Mouse (Mus musculus) heart, embryonic 15.5 days (tissue): ENCODE measurements around the gene Abcg5. TPM values are rescaled to one million over a fixed set of nuclear protein-coding genes. Genes with fewer than 3 reads are reported as not detected.

ENCODE experiments used
- ATAC-seq: fragments of 200-750 bp; cut with Nextera tagmentation; replicated peaks from 2 replicates; pipeline ENCODE4 v1.8.0; 2017; ENCODE audit warnings: low read depth, moderate TSS enrichment; ENCODE audit not compliant: insufficient number of reproducible peaks, insufficient read depth, low FRiP score
- H3K27ac ChIP-seq: fragments of 300-500 bp; sonication (generic); 2 replicates; pipeline ENCODE4 v1.5.1; 2015; ENCODE audit warnings: mild to moderate bottlenecking, inconsistent platforms
- H3K27me3 ChIP-seq: fragments of 300-500 bp; sonication (generic); 2 replicates; pipeline ENCODE4 v1.6.1; 2015; ENCODE audit warnings: inconsistent platforms
- H3K36me3 ChIP-seq: fragments of 300-500 bp; sonication (generic); 2 replicates; pipeline ENCODE4 v1.6.1; 2015; ENCODE audit warnings: mild to moderate bottlenecking, inconsistent platforms
- H3K4me1 ChIP-seq: fragments of 300-500 bp; sonication (generic); replicated peaks from 2 replicates; pipeline ENCODE4 v1.6.1; 2015; ENCODE audit warnings: inconsistent platforms
- H3K4me2 ChIP-seq: fragments of 300-500 bp; sonication (generic); 2 replicates; pipeline ENCODE4 v1.6.1; 2015; ENCODE audit warnings: inconsistent platforms, mild to moderate bottlenecking, moderate library complexity
- H3K4me3 ChIP-seq: fragments of 300-500 bp; sonication (generic); 2 replicates; pipeline ENCODE4 v1.5.1; 2015; ENCODE audit warnings: mild to moderate bottlenecking, inconsistent platforms
- H3K9ac ChIP-seq: fragments of 300-500 bp; sonication (generic); 2 replicates; pipeline ENCODE4 v1.6.1; 2015; ENCODE audit warnings: mild to moderate bottlenecking, inconsistent platforms
- H3K9me3 ChIP-seq: fragments of 300-500 bp; sonication (generic); replicated peaks from 2 replicates; pipeline ENCODE4 v1.6.1; 2016; ENCODE audit warnings: inconsistent platforms
- WGBS: fragments of 180-500 bp; shearing (Covaris S2); methylation state at CpG from one replicate; pipeline ENCODE4 v1.1.7; 2015; ENCODE audit warnings: mixed read lengths; 5-methylcytosine and 5-hydroxymethylcytosine counted together
- polyA plus RNA-seq: library from polyadenylated mRNA; unstranded; fragments of >200 nt; fragmentation: Nextera tagmentation; extraction: Ambion mirVana; gene quantifications from 2 replicates; pipeline ENCODE4 v1.2.1, GENCODE M21; 2015

Gene Abcg5
- polyA plus RNA-seq, 1 experiment from 2014 or later: not detected

DNA sequence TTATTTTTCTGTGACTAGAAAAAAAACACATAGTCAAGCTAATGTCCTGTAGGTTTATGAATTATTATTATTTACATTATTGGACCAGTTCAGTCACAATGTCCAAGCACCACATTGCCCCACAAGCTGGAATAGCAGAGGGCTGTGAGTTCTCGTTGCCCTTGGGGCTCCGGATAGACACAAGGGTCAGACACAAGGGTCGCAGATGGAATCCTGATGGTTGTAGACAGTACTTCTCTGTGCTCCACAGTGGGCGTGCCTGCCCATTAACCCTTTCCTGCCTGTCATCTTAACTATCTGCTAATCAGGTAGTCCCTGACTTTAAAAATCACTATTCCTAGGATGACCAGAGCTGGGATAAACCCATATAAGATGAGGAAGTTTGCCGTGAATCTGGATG lies 24.6 kb downstream of the Abcg5 start:
- Histone ChIP-seq H3K4me2 (no peak overlapping the region), H3K4me1 (no peaks in the 10 kb centered on the region), H3K9me3 (no peaks in the 10 kb centered on the region), H3K36me3 (no peaks in the 10 kb centered on the region), H3K27ac (no peak overlapping the region), H3K4me3 (no peak overlapping the region), H3K9ac (no peak overlapping the region), H3K27me3 (no peaks in the 10 kb centered on the region)
- no peak for ATAC-seq
- 33% methylated on average over 5 of the region's 5 CpGs for WGBS

DNA sequence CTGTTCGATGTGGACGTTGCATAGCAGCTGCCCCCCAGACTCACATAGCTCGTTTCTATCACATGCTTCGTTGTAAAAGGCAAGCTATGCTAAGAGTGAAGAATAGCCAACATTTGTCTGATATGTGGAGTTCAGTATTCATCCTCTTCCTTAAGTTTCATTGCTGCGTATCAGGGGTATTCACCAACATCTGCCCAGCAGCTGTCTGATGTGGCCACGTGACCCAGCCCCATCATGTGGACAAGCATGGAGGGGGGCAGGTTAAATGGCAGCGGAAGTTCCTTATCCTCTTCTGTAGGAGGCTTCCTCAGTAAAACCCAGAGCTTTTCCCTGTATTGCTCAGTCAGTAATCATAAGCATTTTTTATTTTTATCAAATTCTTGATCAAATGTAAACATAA lies 25.0 kb downstream of the Abcg5 start:
- ATAC-seq: no peak
- no peaks in the 10 kb centered on the region for H3K9me3 ChIP-seq
- H3K4me1 ChIP-seq: no peaks in the 10 kb centered on the region
- WGBS: 70% methylated on average over 7 of the region's 7 CpGs
- H3K27me3 ChIP-seq: no peaks in the 10 kb centered on the region
- H3K27ac ChIP-seq: no peak overlapping the region
- no peak overlapping the region for H3K9ac ChIP-seq
- H3K36me3 ChIP-seq: no peaks in the 10 kb centered on the region
- H3K4me2 ChIP-seq: no peak overlapping the region
- no peak overlapping the region for H3K4me3 ChIP-seq

DNA sequence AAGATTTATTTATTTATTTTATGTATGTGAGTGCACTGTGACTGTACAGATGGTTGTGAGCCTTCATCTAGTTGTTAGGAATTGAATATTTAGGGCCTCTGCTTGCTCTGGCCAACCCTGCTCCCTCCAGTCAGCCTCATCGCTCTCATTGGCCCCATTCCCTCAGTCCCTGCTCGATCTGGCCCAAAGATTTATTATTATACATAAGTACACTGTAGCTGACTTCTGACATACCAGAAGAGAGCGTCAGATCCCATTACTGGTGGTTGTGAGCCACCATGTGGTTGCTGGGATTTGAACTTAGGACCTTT lies 25.4 kb downstream of the Abcg5 start:
- 70% methylated on average over 3 of the region's 3 CpGs for WGBS
- Histone ChIP-seq H3K36me3 (no peaks in the 10 kb centered on the region), H3K4me1 (no peaks in the 10 kb centered on the region), H3K9ac (no peak overlapping the region), H3K4me3 (no peak overlapping the region), H3K4me2 (no peak overlapping the region), H3K27me3 (no peaks in the 10 kb centered on the region), H3K27ac (no peak overlapping the region), H3K9me3 (no peaks in the 10 kb centered on the region)
- ATAC-seq: no peak

DNA sequence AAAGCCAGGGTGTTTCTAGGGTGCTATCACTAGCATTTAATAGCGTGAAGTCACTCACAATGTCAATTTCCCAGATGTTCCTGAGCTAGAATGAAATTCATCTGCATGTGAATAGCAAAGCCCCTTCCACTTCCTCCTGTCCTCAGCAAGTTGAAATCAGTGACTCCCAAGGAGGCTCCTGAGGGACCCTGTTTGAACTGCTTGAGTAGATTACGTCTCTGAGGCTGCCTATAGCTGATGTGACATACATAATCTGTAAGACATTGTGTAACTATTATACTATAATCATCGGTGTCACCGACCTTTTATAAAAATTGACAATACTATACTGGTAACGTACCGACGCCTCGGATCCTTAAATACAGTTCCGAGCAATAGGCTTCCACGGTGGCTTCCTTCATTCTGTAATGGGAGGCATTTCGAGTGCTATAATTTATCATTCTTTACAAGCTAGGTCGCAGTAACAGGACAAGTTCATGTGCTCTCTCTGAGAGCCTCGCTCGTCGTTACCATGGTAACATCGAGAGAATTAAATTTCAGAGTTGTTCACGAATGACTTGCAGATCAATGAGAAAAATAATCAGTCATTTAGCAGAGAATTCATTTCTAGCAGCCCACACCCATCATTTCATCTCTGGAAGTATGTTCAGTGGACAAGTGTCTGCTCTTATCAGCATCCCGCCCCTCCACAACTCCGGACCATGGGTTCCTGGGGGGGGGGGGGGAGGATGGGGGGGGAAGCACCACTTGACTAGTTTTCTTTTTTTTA lies 26.0 kb downstream of the Abcg5 start:
- 66% methylated on average over 19 of the region's 19 CpGs for WGBS
- no peak overlapping the region for H3K9ac ChIP-seq
- no peak for ATAC-seq

DNA sequence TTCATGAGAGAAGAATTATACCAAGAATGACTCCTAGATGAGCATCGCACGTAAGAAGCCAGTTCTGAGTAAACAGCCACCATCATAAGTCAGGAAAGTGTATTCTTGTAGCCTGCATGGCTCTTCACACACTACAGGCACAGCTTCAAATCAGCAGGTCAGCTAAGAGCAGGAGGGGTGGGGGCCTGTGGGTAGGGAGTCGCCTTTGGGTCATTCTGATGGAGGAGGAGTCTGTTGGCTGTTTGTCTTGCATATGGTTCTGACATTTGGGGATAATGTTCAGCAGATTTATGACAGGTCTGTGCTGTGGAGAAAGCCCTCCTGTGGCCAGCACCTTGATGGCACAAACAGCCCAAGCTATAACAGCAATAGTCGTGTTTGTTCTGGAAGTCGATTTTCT lies 26.6 kb downstream of the Abcg5 start:
- no peak overlapping the region for H3K27ac ChIP-seq
- no peak overlapping the region for H3K9ac ChIP-seq
- H3K9me3 ChIP-seq: no peaks in the 10 kb centered on the region
- no peaks in the 10 kb centered on the region for H3K27me3 ChIP-seq
- no peaks in the 10 kb centered on the region for H3K4me1 ChIP-seq
- no peak for ATAC-seq
- H3K36me3 ChIP-seq: no peaks in the 10 kb centered on the region
- no peak overlapping the region for H3K4me2 ChIP-seq
- no peak overlapping the region for H3K4me3 ChIP-seq
- WGBS: 62% methylated on average over 5 of the region's 5 CpGs

More for the DNA sequence above, 26.0 kb downstream of the Abcg5 start:
- Histone ChIP-seq H3K4me1 (no peaks in the 10 kb centered on the region), H3K27ac (no peak overlapping the region), H3K27me3 (no peaks in the 10 kb centered on the region), H3K36me3 (no peaks in the 10 kb centered on the region), H3K4me2 (no peak overlapping the region), H3K9me3 (no peaks in the 10 kb centered on the region), H3K4me3 (no peak overlapping the region)

DNA sequence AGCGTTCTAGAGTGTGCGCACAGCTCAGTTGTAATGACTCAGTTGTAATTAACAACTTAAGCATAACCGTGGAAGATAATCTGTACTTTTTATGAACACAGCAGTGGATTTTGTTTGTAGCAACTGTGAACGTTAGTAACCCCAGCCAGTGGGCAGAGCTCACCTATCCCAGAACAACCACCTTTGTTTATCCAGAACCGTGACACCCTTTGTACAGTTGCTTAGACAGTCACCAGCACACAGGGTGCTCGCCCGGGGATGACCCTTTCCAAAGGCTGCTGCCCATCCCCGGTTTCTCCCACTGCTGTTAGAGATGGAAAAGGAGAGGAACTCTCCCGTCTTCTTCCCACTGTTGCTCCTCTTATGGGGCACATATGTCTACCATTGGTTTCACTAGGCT lies 29.3 kb downstream of the Abcg5 start:
- Histone ChIP-seq H3K27ac (no peak overlapping the region), H3K9ac (no peak overlapping the region), H3K4me1 (no peaks in the 10 kb centered on the region), H3K4me2 (no peak overlapping the region), H3K36me3 (no peaks in the 10 kb centered on the region), H3K9me3 (no peaks in the 10 kb centered on the region), H3K27me3 (no peaks in the 10 kb centered on the region), H3K4me3 (no peak overlapping the region)
- WGBS: 94% methylated on average over 9 of the region's 9 CpGs
- no peak for ATAC-seq

DNA sequence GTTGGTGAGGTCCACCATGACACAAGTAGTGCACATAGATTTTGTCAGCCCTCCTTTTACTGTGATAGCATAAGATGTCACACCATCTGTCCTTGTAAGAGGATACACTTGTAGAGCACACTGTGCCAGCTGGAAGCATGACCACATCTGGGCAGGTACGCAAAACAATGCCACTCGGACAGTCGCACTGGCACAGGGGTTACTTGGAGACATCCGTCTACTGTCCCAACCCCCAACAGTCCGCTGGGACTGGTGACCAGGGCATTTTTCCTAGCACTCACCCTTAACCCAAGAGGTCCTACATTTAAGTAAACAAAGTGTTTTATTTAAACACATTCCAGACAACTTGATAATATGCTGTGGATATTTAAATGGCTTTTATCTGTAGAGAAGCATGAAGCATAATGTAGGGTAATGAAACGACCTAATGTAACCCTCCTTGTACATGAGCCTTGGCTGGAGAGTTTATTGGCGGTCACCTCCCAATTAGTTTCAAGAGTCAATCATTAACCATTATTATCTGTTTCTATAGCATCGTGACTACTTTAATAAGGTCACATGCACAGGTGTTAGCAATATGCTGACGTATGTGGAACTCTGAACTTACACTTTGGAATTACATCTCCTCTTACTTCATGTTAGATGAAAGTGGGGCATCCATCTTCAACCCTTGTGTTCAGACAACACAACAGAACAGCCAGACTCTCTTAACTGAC lies 32.4 kb downstream of the Abcg5 start:
- no peaks in the 10 kb centered on the region for H3K36me3 ChIP-seq
- no peak overlapping the region for H3K9ac ChIP-seq
- no peak overlapping the region for H3K4me2 ChIP-seq
- H3K27me3 ChIP-seq: no peaks in the 10 kb centered on the region
- H3K9me3 ChIP-seq: no peaks in the 10 kb centered on the region
- H3K27ac ChIP-seq: no peak overlapping the region
- H3K4me1 ChIP-seq: no peaks in the 10 kb centered on the region
- WGBS: 88% methylated on average over 9 of the region's 9 CpGs
- H3K4me3 ChIP-seq: no peak overlapping the region
- no peak for ATAC-seq

DNA sequence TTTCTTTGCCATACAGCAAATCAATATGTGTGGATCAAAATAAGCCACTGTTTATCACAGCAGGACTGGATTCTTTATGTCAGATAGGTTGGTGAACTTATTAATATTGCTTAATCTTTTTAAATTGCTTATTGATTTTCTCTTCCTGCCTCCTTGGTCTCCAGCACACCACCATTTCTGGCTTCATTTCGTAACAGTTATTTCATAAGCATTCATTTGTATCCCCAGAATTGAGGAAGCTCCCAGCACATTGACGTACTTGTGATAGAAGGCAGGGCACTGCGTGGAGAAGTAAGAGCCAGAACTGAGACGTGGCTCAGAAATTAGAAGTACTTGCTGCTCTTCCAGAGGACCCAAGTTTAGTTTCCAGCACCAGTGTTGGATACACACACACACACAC lies 35.2 kb downstream of the Abcg5 start:
- no peak overlapping the region for H3K9ac ChIP-seq

DNA sequence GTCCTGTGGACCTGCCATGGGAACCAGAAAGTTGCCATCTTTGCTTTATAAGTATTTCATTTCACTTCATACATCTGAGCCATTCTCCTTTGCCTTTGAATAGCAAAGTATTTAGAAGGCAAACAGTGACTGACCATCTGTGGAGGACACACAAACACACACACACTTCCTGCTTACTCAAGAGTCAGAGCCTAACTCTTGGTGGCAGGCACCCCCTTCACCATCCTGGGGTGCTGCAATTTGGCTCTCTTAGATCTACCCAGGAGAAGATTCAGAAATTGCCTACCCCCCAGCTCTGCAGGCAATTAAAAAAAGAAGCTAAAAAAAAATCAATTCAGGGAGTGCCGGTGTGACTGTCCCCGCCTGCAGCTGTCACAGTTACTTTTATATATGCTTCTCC lies 36.3 kb downstream of the Abcg5 start:
- WGBS: 66% methylated on average over 2 of the region's 2 CpGs
- Histone ChIP-seq H3K27me3 (no peaks in the 10 kb centered on the region), H3K27ac (no peak overlapping the region), H3K9me3 (no peaks in the 10 kb centered on the region), H3K4me3 (no peak overlapping the region), H3K36me3 (no peaks in the 10 kb centered on the region), H3K9ac (no peak overlapping the region), H3K4me2 (no peak overlapping the region), H3K4me1 (0 out of 2 replicates have a peak, but pooled peaks cover 6% of the 10 kb centered on the region)
- ATAC-seq: no peak

More for the DNA sequence above, 35.2 kb downstream of the Abcg5 start:
- ATAC-seq: no peak
- no peak overlapping the region for H3K27ac ChIP-seq
- no peaks in the 10 kb centered on the region for H3K9me3 ChIP-seq
- H3K27me3 ChIP-seq: no peaks in the 10 kb centered on the region
- no peak overlapping the region for H3K4me2 ChIP-seq
- H3K4me1 ChIP-seq: 0 out of 2 replicates have a peak, but pooled peaks cover 6% of the 10 kb centered on the region
- no peaks in the 10 kb centered on the region for H3K36me3 ChIP-seq
- 85% methylated on average over 4 of the region's 4 CpGs for WGBS
- H3K4me3 ChIP-seq: no peak overlapping the region

DNA sequence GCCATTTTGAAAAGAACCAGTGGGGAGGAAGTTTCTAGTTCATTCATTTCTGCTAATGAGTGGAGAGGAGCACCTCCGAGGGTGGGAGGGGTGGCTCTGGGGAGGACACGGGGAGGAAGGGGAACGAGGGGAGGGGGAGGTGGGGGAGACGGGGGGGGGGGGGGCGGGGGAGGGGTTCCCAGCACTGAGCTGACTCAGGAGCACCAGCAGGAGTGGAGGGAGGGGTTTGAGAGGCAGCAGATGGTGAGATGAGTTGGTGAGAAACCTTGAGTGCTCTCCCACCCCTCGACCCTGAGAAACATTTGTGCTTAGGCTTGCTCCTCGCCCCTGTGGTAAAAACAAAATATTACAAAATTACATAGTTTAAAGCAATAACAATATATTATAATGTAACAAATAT lies 36.9 kb downstream of the Abcg5 start:
- no peak overlapping the region for H3K9ac ChIP-seq
- 33% methylated on average over 3 of the region's 7 CpGs for WGBS
- H3K9me3 ChIP-seq: no peaks in the 10 kb centered on the region
- no peak overlapping the region for H3K27ac ChIP-seq
- H3K4me1 ChIP-seq: 0 out of 2 replicates have a peak, but pooled peaks cover 6% of the 10 kb centered on the region
- no peak for ATAC-seq
- H3K27me3 ChIP-seq: no peaks in the 10 kb centered on the region
- no peaks in the 10 kb centered on the region for H3K36me3 ChIP-seq
- no peak overlapping the region for H3K4me3 ChIP-seq
- no peak overlapping the region for H3K4me2 ChIP-seq

DNA sequence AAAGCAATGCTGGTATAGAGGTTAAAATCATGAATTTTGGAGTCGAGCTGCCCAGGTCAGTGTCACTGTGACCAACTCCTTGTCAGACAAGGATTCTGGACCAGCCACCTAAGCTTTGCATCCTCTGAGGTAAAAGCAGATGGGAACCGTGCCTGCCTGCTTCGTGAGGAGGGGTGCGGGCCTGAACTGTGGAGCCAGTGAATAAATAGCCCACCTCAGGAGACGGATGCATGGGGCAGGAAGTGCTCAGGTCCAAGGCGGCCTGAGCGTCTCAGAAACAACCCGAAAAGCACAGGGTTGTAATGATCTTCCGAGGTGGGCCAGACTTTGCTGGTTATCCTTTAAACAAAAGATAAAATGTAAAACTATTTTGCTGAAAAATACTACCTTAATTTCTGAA lies 37.7 kb downstream of the Abcg5 start:
- Histone ChIP-seq H3K9me3 (no peaks in the 10 kb centered on the region), H3K4me1 (0 out of 2 replicates have a peak, but pooled peaks cover 6% of the 10 kb centered on the region), H3K4me2 (no peak overlapping the region), H3K9ac (no peak overlapping the region), H3K27ac (no peak overlapping the region), H3K27me3 (no peaks in the 10 kb centered on the region), H3K4me3 (no peak overlapping the region), H3K36me3 (no peaks in the 10 kb centered on the region)
- no peak for ATAC-seq
- 47% methylated on average over 9 of the region's 9 CpGs for WGBS
